ENCODE assay signal across 8 mouse cellular contexts in the genomic region with DNA sequence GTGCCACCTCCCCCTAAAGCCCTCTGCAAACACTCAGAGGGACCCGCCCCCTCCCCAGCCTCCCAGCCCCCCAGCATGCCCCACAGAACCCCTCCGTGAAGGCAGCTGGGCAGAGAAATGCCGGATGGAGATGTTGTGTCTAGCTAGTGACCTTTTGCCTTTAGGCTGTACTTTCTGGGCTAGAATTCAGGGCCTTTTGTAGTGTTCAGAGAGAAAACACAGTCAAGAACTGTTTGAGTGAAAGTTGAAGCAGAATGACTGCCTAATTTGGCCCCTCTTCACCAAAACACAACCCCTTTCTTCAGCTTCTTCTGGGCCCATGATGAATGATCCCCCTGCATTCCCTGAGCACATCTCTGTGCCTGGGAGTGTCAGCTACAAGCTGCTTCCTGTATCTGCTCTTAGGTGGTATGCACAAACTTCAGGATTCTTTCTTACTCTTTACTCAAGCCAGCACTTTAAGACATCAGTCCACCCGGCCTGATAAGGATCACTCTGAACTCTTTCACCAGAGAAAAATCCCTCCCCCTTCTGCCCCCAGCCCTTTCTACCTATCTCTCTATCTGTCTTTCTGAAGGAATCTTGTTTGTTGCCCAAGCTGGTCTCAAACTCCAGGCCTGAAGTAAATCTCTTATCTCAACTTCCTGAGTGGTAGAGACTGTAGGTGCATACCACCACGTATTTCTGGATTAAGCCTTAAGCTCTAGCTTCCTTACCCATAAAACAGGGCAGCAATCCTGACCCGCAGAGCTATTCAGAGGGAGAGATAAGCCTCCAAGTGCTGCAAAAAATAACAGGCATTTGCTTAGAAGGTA. TPM values are rescaled to one million over a fixed set of nuclear protein-coding genes. Genes with fewer than 3 reads are reported as not detected.
DNase-seq lines count a peak whose midpoint lies in the region; ATAC-seq lines count a peak whose summit lies in the region.

No protein-coding gene starts in this region.

- no peak overlapping the region for H3K4me2 ChIP-seq in midbrain, embryonic 16.5 days (ENCODE audit: low read length)
- no peak overlapping the region for H3K4me2 ChIP-seq in midbrain, embryonic 13.5 days (replicated peaks)

- H3K27me3 ChIP-seq in midbrain, embryonic 16.5 days (ENCODE audit: control insufficient read depth, insufficient read depth, low read depth, low read length) = no peaks in the 10 kb centered on the region; the same call in 1 of the 2 replicates
- no peaks in the 10 kb centered on the region for H3K27me3 ChIP-seq in midbrain, embryonic 13.5 days

- no peaks in the 10 kb centered on the region for H3K9me3 ChIP-seq in midbrain, embryonic 16.5 days (replicated peaks; ENCODE audit: control insufficient read depth, low read length, poor library complexity, severe bottlenecking)
- H3K9me3 ChIP-seq in midbrain, embryonic 13.5 days = no peaks in the 10 kb centered on the region

- no peaks in the 10 kb centered on the region for H3K36me3 ChIP-seq in midbrain, embryonic 16.5 days (ENCODE audit: control insufficient read depth, insufficient read depth, low read length)
- no peaks in the 10 kb centered on the region for H3K36me3 ChIP-seq in midbrain, embryonic 13.5 days

- 0 out of 2 replicates have a peak overlapping the region, but pooled peaks have one; percentile 14 for H3K27ac ChIP-seq in midbrain, embryonic 16.5 days (ENCODE audit: low read length)
- no peak overlapping the region; the same call in 1 of the 2 replicates for H3K27ac ChIP-seq in midbrain, embryonic 13.5 days

- DNase-seq in heart, adult 11 months = peak; percentile 45
- DNase-seq in heart, postnatal 4 days = no peak
- DNase-seq in liver = peak; percentile 25
- peak; percentile 91 for DNase-seq in yolk sac, embryonic 10.5 days (ENCODE audit: low spot score)
- DNase-seq in retina, postnatal 1 day = no peak
- no peak for DNase-seq in right cerebral cortex, adult 18-20 months

- WGBS in midbrain, embryonic 16.5 days = 10% methylated on average over 6 of the region's 6 CpGs
- 11% methylated on average over 6 of the region's 6 CpGs for WGBS in midbrain, embryonic 13.5 days

- ATAC-seq in midbrain, embryonic 16.5 days = no peak
- no peak for ATAC-seq in midbrain, embryonic 13.5 days

- peaks cover 5% of the 10 kb centered on the region; the same call in 1 of the 2 replicates for H3K4me1 ChIP-seq in midbrain, embryonic 16.5 days (ENCODE audit: control insufficient read depth, insufficient read depth, low read length)
- H3K4me1 ChIP-seq in midbrain, embryonic 13.5 days (replicated peaks) = peaks cover 54% of the 10 kb centered on the region

- H3K4me3 ChIP-seq in midbrain, embryonic 16.5 days (ENCODE audit: low read depth, low read length) = no peak overlapping the region
- H3K4me3 ChIP-seq in midbrain, embryonic 13.5 days (replicated peaks) = no peak overlapping the region

- H3K9ac ChIP-seq in midbrain, embryonic 16.5 days (ENCODE audit: low read depth, low read length) = no peak overlapping the region
- no peak overlapping the region for H3K9ac ChIP-seq in midbrain, embryonic 13.5 days (replicated peaks)

RNA-seq across cellular contexts. Expression of a gene that starts 23.4 kb away (rescaled TPM):
- total RNA-seq in heart, postnatal 4 days (2021) = 10 to 100 TPM; 18.7 to 19.9 TPM
- 7.1 and 8.7 TPM in 2 replicates for polyA plus RNA-seq in midbrain, embryonic 16.5 days (2015; fragmentation: Nextera tagmentation; extraction: Ambion mirVana)
- 23.6 and 26.2 TPM in 2 replicates for polyA plus RNA-seq in midbrain, embryonic 13.5 days (2015; fragmentation: Nextera tagmentation; extraction: Ambion mirVana)

Comparison
In these comparisons a context has a peak if more than half of its experiments do, and no peak if none do; other contexts are left out.
1. DNase-seq: peak in heart, adult 11 months (single experiment), liver (single experiment) and yolk sac, embryonic 10.5 days (single experiment); none in heart, postnatal 4 days (single experiment), retina, postnatal 1 day (single experiment) and right cerebral cortex, adult 18-20 months (single experiment).